Mouse (Mus musculus) stomach, embryonic 16.5 days (tissue): ENCODE measurements around the gene Tnf. TPM values are rescaled to one million over a fixed set of nuclear protein-coding genes. Genes with fewer than 3 reads are reported as not detected.

Experiments
- ATAC-seq: fragments of 200-750 bp; cut with Nextera tagmentation; 2 replicates; pipeline ENCODE4 v1.8.0; 2017; ENCODE audit warnings: moderate number of reproducible peaks, moderate TSS enrichment; ENCODE audit not compliant: insufficient read depth, low FRiP score
- H3K27ac ChIP-seq: fragments of 300-500 bp; sonication (generic); 2 replicates; pipeline ENCODE4 v1.5.1; 2014; ENCODE audit warnings: low read length
- H3K27me3 ChIP-seq: fragments of 300-500 bp; sonication (generic); 2 replicates; pipeline ENCODE4 v1.6.1; 2014; ENCODE audit warnings: low read length, control low read depth, mixed read lengths; ENCODE audit not compliant: control insufficient read depth, insufficient read depth
- H3K36me3 ChIP-seq: fragments of 300-500 bp; sonication (generic); 2 replicates; pipeline ENCODE4 v1.6.1; 2014; ENCODE audit warnings: low read length; ENCODE audit not compliant: control insufficient read depth, insufficient read depth
- H3K4me1 ChIP-seq: fragments of 300-500 bp; sonication (generic); 2 replicates; pipeline ENCODE4 v1.6.1; 2014; ENCODE audit warnings: low read length, control low read depth, mixed read lengths; ENCODE audit not compliant: control insufficient read depth, insufficient read depth
- H3K4me2 ChIP-seq: fragments of 300-500 bp; sonication (generic); 2 replicates; pipeline ENCODE4 v1.6.1; 2014; ENCODE audit warnings: low read depth, low read length, mixed read lengths
- H3K4me3 ChIP-seq: fragments of 300-500 bp; sonication (generic); replicated peaks from 2 replicates; pipeline ENCODE4 v1.5.1; 2014; ENCODE audit warnings: mild to moderate bottlenecking, low read length
- H3K9ac ChIP-seq: fragments of 300-500 bp; sonication (generic); 2 replicates; pipeline ENCODE4 v1.6.1; 2014; ENCODE audit warnings: low read length
- H3K9me3 ChIP-seq: fragments of 300-500 bp; sonication (generic); replicated peaks from 2 replicates; pipeline ENCODE4 v1.6.1; 2016; ENCODE audit warnings: low read length, control low read depth; ENCODE audit not compliant: control insufficient read depth
- WGBS: fragments of 180-500 bp; shearing (Covaris S2); extraction: QIAGEN DNeasy Blood & Tissue Kit; methylation state at CpG from one replicate; pipeline ENCODE4 v1.1.7; 2014; 5-methylcytosine and 5-hydroxymethylcytosine counted together
- polyA plus RNA-seq: library from polyadenylated mRNA; unstranded; fragments of >200 nt; fragmentation: Nextera tagmentation; extraction: Ambion mirVana; gene quantifications from 2 replicates; pipeline ENCODE4 v1.2.1, GENCODE M21; 2015

Gene Tnf
- polyA plus RNA-seq, 1 experiment from 2014 or later = 0.32 TPM

DNA sequence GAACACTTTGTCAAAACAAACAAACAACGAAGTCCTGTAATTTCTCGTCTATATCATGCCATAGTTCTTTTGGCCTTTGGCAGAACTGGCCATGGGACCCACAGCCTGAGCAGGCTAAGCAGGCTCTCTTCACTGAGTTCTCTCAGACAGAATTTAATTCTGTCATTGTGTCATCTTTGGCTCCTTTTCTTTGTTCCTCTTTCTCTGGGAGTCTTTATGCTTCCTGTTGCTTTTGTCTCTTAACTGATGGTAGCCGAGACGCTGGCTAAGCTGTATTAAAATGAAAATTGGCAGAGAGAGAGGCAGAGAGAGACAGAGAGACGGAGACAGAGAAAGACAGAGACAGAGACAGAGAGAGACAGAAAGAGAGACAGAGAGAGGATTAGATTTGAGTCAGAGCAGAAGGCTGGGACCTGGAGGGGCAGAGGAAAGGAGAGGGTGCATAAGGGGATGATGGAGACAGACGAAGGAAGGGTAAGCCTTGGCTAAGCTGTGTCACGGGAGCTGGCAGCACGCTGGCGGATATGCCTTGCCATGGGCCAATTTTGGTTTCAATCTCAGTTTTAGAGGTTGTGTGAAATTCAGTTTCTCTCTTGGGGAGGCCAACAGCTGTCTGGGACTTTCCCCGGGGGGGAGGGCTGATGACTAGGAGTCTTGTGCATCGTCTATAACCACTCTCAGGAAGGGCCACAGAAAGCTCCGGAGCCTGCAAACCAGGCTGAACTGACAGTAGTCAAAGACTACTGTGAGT, 8.2 kb upstream of the Tnf start:
- no peak for ATAC-seq
- Histone ChIP-seq H3K4me1 (no peaks in the 10 kb centered on the region), H3K9me3 (no peaks in the 10 kb centered on the region), H3K27ac (no peak overlapping the region), H3K36me3 (no peaks in the 10 kb centered on the region), H3K9ac (no peak overlapping the region), H3K4me3 (no peak overlapping the region), H3K4me2 (no peak overlapping the region), H3K27me3 (no peaks in the 10 kb centered on the region)
- WGBS = 70% methylated on average over 12 of the region's 12 CpGs

DNA sequence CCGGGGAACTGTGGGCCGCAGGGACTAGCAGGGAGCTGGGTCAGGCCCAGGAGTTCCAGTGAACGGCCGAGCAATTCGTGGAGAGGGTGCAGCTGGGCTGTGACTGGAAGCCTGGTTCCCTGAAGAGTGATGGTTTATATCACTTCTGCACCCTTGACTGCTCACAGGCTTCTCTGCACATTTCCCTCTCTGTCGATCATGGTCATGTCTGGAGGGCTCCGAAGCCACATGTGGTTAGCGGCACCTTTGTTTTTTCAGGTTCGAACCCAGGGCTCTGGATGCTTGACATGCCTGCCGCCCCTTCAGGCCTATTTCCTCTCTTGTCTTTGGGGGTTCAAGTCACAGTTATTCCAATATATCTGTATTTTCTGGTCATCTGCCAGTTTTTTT, 3.6 kb upstream of the Tnf start:
- WGBS = 45% methylated on average over 10 of the region's 10 CpGs
- Histone ChIP-seq H3K27me3 (peaks cover 20% of the 10 kb centered on the region), H3K4me3 (no peak overlapping the region), H3K4me1 (no peaks in the 10 kb centered on the region), H3K36me3 (no peaks in the 10 kb centered on the region), H3K4me2 (no peak overlapping the region), H3K9ac (no peak overlapping the region), H3K9me3 (no peaks in the 10 kb centered on the region), H3K27ac (no peak overlapping the region)
- no peak for ATAC-seq

DNA sequence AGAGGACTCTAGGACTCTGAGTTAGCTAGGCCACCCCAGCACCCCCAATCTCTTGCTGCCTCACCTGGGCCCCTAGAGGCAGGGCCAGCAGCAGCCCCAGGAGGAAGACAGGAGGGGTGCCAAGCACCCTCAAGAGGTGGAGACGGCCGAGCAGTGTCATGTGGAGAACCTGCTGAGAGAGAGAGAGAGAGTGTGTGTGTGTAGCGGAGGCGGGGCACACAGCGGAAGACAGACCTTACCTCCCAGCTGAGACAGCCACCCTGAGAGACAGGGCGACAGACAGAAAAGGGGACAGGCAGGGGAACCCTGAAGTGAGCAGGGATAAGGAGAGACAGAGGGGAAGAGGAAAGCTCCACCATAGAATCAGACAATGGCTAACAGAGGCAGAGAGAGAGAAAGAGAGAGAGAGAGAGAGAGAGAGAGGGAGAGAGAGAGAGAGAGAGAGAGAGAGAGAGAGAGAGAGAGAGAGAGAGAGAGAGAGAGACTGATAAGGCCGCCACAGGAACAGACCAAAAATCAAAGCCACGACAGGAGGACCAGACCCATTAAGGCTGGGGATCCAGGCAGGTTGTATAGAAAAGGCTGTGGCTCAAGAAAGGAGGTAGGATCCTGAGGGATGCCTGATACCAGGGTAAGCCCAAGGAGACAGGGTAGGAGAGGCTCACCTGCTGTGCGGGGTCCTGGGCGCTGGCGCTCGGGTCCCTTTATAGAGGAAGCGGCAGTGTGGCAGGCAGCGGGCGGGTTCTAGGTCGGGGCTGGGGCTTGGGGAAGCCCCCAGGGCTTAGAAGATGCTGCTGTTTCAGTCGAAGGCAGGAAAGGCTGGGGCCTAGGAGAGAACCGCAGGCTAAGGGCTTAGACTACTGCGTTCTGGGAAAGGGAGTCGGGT, 2.9 kb upstream of the Tnf start, which contains the start of gene Lta:
Lta (minus strand) TSS at position 858 of the 886 bp plus-strand sequence.
- peaks cover 20% of the 10 kb centered on the region for H3K27me3 ChIP-seq
- no peaks in the 10 kb centered on the region for H3K4me1 ChIP-seq
- H3K27ac ChIP-seq = no peak within 1 kb of the TSS
- H3K4me2 ChIP-seq = no peak within 1 kb of the TSS
- no peaks in the 10 kb centered on the region for H3K9me3 ChIP-seq
- WGBS = 35% methylated on average over 20 of the region's 20 CpGs
- ATAC-seq = no peak
- no peaks in the 10 kb centered on the region for H3K36me3 ChIP-seq
- no peak within 1 kb of the TSS for H3K9ac ChIP-seq
- no peak within 1 kb of the TSS for H3K4me3 ChIP-seq

DNA sequence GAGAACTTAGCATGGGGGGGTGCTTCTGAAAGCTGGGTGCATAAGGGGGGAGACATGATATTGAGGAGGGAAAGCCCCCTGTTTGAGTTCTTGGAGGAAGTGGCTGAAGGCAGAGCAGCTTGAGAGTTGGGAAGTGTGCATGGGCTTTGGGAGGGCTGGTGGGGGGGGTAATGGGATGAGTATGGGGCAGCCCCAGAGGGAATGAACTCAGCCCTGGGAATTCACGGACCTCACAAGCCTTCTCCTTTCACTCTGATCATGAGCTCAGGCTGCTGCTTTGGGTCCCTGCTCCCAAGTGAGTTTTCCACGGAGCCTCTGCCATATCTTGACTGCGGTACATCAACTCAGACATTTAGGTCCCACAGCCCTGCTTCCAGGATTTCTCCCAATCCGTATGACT, 635 bp upstream of the Tnf start:
- H3K27me3 ChIP-seq = peaks cover 20% of the 10 kb centered on the region
- no peak overlapping the region for H3K4me2 ChIP-seq
- H3K36me3 ChIP-seq = no peaks in the 10 kb centered on the region
- WGBS = 74% methylated on average over 4 of the region's 4 CpGs
- no peaks in the 10 kb centered on the region for H3K9me3 ChIP-seq
- no peaks in the 10 kb centered on the region for H3K4me1 ChIP-seq
- no peak overlapping the region for H3K9ac ChIP-seq
- ATAC-seq = no peak
- H3K4me3 ChIP-seq = no peak overlapping the region
- H3K27ac ChIP-seq = no peak overlapping the region

DNA sequence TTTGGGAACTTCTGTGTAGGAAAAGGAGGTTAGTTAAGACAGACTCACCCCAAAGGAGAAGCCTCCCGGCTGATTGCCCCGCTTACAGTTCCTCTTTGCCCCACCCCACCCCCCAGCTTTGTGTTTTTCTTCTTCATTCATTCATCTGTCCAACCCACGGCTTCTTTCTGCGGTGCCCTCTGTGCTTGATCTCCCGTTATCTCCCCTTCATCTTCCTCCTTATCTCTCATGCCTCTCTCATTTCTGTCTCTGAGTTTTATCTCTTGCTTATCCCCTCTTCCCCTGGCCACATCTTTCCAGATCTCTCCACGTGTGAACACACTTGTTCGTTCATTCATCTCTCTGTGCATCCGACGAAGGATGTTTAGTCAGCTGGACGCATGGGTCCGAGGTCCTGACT, 679 bp downstream of the Tnf start:
- no peaks in the 10 kb centered on the region for H3K9me3 ChIP-seq
- H3K27ac ChIP-seq = no peak overlapping the region
- H3K27me3 ChIP-seq = peaks cover 20% of the 10 kb centered on the region
- no peaks in the 10 kb centered on the region for H3K4me1 ChIP-seq
- ATAC-seq = no peak
- H3K9ac ChIP-seq = no peak overlapping the region
- no peaks in the 10 kb centered on the region for H3K36me3 ChIP-seq
- H3K4me3 ChIP-seq = no peak overlapping the region; the same call in 1 of the 2 replicates
- H3K4me2 ChIP-seq = no peak overlapping the region; the same call in 1 of the 2 replicates
- WGBS = 58% methylated on average over 11 of the region's 11 CpGs

DNA sequence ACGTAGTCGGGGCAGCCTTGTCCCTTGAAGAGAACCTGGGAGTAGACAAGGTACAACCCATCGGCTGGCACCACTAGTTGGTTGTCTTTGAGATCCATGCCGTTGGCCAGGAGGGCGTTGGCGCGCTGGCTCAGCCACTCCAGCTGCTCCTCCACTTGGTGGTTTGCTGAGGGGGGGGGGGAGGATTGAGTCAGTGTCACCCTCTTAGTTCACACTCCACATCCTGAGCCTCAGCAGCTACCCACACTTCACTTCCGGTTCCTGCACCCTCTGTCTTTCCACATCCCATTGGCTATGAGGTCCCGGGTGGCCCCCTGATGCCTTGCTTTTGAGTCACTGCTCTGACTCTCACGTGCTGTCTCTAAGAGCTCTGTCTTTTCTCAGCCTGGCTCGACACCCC, 1.4 kb downstream of the Tnf start:
- Histone ChIP-seq H3K9ac (no peak overlapping the region), H3K9me3 (no peaks in the 10 kb centered on the region), H3K4me2 (no peak overlapping the region), H3K4me3 (no peak overlapping the region), H3K27ac (no peak overlapping the region), H3K27me3 (peaks cover 22% of the 10 kb centered on the region), H3K36me3 (no peaks in the 10 kb centered on the region), H3K4me1 (no peaks in the 10 kb centered on the region)
- 81% methylated on average over 11 of the region's 11 CpGs for WGBS
- no peak for ATAC-seq

DNA sequence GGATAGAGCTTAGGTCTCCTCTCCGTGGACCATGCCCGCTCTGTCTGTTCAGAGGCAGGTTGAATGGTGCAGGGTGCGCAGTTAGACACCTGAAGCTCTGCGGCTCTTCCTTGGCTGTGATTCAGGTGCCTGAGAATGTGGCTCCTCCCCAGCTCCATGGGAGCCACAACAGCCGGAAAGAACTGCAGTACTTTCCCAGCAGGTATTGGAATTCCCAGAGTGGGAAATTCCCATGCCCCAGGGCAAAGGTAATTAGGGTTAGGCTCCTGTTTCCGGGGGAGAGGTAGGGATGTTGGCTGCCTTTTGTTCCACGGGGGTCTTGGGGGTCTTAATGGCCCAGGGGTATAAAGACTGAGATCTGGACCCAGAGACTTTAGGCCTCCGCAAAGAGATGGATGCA, 2.9 kb downstream of the Tnf start:
- Histone ChIP-seq H3K4me3 (no peak overlapping the region), H3K27ac (no peak overlapping the region), H3K27me3 (peaks cover 28% of the 10 kb centered on the region), H3K4me1 (peaks cover 4% of the 10 kb centered on the region; the same call in 1 of the 2 replicates), H3K9me3 (no peaks in the 10 kb centered on the region), H3K9ac (no peak overlapping the region), H3K4me2 (no peak overlapping the region), H3K36me3 (no peaks in the 10 kb centered on the region)
- WGBS = 43% methylated on average over 8 of the region's 8 CpGs
- no peak for ATAC-seq

DNA sequence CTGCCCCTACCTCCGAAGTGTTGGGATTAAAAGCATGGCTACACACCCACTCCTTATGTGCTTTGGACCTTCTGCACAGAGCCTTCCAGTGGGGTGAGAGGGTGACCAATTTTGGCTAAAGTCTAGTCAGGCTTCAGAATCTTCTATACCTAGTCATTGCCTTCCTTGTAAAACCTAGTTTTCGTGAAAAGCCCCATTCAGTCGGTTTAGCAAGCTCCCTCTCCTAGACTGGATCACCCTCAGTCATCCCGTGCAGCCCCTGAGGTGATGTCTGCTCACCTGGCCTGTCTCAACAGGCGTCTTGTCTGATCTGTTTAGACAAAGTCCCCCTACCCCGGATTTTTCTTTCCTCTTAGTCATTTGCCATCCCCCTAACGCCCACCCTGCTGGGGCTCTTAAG, 3.8 kb downstream of the Tnf start:
- no peak for ATAC-seq
- peaks cover 4% of the 10 kb centered on the region; the same call in 1 of the 2 replicates for H3K4me1 ChIP-seq
- no peak overlapping the region for H3K27ac ChIP-seq
- no peak overlapping the region for H3K4me3 ChIP-seq
- H3K36me3 ChIP-seq = no peaks in the 10 kb centered on the region
- no peaks in the 10 kb centered on the region for H3K9me3 ChIP-seq
- H3K4me2 ChIP-seq = no peak overlapping the region
- 54% methylated on average over 7 of the region's 7 CpGs for WGBS
- H3K9ac ChIP-seq = no peak overlapping the region
- H3K27me3 ChIP-seq = peaks cover 26% of the 10 kb centered on the region

DNA sequence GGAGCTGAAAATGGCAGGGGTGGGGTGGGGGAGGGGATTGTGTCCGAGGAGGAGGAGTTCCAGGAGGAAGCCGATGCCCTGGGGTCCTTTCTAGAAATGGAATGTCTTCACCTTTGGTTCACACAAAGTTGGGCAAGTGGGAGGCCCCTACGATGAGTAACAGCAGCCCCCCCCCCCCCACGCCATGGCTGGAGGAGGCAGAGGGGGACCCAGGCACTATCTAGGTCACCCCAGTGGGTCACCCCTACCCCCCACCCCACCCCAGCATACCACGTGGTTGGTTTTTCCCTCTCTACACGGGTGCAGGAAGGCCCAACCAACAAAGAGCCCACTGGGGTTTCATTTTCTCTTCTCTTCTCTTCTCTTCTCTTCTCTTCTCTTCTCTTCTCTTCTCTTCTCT, 4.7 kb downstream of the Tnf start:
- Histone ChIP-seq H3K36me3 (no peaks in the 10 kb centered on the region), H3K27ac (no peak overlapping the region), H3K4me1 (peaks cover 4% of the 10 kb centered on the region; the same call in 1 of the 2 replicates), H3K4me3 (no peak overlapping the region), H3K9ac (no peak overlapping the region), H3K4me2 (no peak overlapping the region), H3K27me3 (peaks cover 18% of the 10 kb centered on the region), H3K9me3 (no peaks in the 10 kb centered on the region)
- ATAC-seq = no peak
- 38% methylated on average over 6 of the region's 6 CpGs for WGBS
